Mouse (Mus musculus) kidney, adult 10 weeks (tissue): ENCODE data around the gene Gpr83. TPM values are rescaled to one million over a fixed set of nuclear protein-coding genes. Genes with fewer than 3 reads are reported as not detected.

Source experiments
- polyA plus RNA-seq: library from polyadenylated mRNA; stranded (reverse); fragments of 350-450 nt; fragmentation: Illumina TruSeq; extraction: RNeasy Lipid Tissue Mini Kit (QIAGEN cat#74804); gene quantifications from one replicate; pipeline ENCODE4 v1.2.3, GENCODE M21; 2014; ENCODE audit warnings: low read depth, low replicate concordance

Gene Gpr83
- polyA plus RNA-seq = not detected

DNA sequence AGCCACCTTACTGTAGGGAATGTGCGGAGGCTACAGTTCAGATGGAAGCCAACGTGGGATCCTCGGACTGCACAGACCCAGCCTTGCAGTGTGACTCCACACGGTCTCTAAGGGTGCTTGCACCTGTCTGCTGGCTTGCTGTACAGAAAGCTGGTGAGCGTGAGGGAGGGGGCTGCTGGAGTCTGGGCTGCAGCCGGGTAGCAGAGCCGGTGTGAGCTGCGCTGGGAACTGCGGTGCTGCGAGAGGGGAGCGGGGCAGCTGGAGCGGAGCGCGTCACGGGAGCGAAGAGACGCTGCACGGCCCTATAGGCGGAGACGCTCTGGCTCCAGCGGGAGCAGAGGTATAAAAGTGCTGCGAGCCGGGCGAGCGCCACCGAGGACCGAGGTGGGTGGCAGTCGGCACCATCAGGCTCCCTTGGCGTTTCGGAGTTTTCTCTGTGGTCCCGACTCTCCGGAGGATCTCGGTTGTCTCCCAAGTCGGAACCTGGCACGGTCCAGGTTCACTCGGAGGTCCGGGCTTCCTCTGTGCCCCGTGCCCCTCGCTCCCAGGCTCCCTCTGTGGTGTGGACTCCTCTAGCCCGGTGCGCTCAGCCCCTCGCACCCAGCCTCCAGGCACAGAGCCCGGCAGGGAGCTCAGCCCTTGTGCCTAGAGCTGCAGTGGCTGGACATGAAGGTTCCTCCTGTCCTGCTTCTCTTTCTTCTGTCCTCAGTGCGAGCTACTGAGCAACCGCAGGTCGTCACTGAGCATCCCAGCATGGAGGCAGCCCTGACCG is at the start of gene Gpr83:
Gpr83 (plus strand) TSS at position 343 of the 772 bp plus-strand sequence.

DNA sequence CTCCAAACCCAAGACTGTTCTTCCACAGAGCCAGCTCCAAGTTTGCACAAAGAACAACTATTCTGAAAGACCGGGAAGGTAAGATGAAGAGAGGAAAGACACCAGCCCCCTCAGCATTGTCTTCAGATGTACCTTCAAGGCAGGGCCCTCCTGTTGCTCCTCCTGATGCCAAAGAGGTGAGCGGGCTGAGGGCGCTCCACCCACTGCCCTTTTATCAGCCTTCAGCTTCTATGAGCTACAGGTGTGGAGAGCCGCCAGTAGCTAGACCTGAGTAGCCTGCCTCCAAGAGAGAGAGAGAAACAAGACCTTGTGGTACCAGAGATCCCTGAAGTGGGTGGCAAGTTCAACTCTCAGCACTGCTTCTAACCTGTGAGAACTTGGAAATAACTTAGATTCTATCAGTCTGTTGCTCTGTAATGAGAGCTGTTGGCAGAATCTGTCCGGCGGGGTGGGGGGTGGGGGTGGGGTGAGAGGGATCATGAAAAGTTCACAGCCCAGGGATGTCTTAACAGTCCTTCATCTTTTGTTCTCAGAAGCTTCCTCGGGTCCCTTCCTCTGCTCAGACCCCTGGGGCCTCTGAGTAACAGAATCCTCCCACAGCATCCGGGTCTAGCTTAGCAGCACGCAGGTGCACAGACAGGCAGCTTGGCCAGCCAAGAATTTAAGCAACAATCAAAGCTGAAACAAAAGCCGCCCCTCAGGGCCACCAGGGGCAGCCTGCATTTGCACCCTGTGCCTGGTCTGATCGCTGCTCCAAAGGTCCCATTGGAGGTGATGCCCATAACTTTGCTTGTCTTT is 43.8 kb downstream of the Gpr83 start, which contains the start of gene Izumo1r:
Izumo1r (minus strand) TSS at position 369 of the 798 bp plus-strand sequence.

Other genes with a start within 250 kb of the Gpr83 start
- 6.5 TPM for gene Amotl1, start 215.2 kb upstream of the Gpr83 start, polyA plus RNA-seq
- gene Piwil4, start 119.5 kb upstream of the Gpr83 start, polyA plus RNA-seq = not detected
- 1.7 TPM for gene Fut4, start 107.8 kb upstream of the Gpr83 start, polyA plus RNA-seq
- not detected for gene 1700012B09Rik, start 89.2 kb upstream of the Gpr83 start, polyA plus RNA-seq
- 18.3 TPM for gene Mre11a, start 75.6 kb upstream of the Gpr83 start, polyA plus RNA-seq
- 28.0 TPM for gene Ankrd49, start 75.4 kb upstream of the Gpr83 start, polyA plus RNA-seq
- gene Izumo1r, start 43.7 kb downstream of the Gpr83 start, polyA plus RNA-seq = not detected
- gene Panx1, start 185.3 kb downstream of the Gpr83 start, polyA plus RNA-seq = 0.32 TPM